Mouse (Mus musculus) stomach, postnatal 0 days (tissue): ENCODE results near the gene Zfhx3. TPM values are rescaled to one million over a fixed set of nuclear protein-coding genes. Genes with fewer than 3 reads are reported as not detected.

Experiments
- ATAC-seq: fragments of 200-750 bp; cut with Nextera tagmentation; 2 replicates; pipeline ENCODE4 v1.8.0; 2017; ENCODE audit not compliant: low FRiP score, low TSS enrichment
- DNase-seq: peaks from one replicate; pipeline ENCODE4 v3.0.0-alpha.2; 2016; ENCODE audit warnings: low spot score
- H3K27ac ChIP-seq: fragments of 300-500 bp; sonication (generic); replicated peaks from 2 replicates; pipeline ENCODE4 v1.5.1; 2014; ENCODE audit warnings: mild to moderate bottlenecking, control low read depth
- H3K27me3 ChIP-seq: fragments of 300-500 bp; sonication (generic); 2 replicates; pipeline ENCODE4 v1.6.1; 2014; ENCODE audit warnings: low read length; ENCODE audit not compliant: control insufficient read depth, insufficient read depth
- H3K36me3 ChIP-seq: fragments of 300-500 bp; sonication (generic); 2 replicates; pipeline ENCODE4 v1.6.1; 2014; ENCODE audit warnings: low read length, mixed read lengths; ENCODE audit not compliant: control insufficient read depth, insufficient read depth
- H3K4me1 ChIP-seq: fragments of 300-500 bp; sonication (generic); replicated peaks from 2 replicates; pipeline ENCODE4 v1.6.1; 2014; ENCODE audit warnings: antibody characterized with exemption; ENCODE audit not compliant: control insufficient read depth, insufficient read depth
- H3K4me2 ChIP-seq: fragments of 300-500 bp; sonication (generic); replicated peaks from 2 replicates; pipeline ENCODE4 v1.6.1; 2014; ENCODE audit warnings: low read depth, mild to moderate bottlenecking, control low read depth, moderate library complexity
- H3K4me3 ChIP-seq: fragments of 300-500 bp; sonication (generic); 2 replicates; pipeline ENCODE4 v1.5.1; 2014; ENCODE audit warnings: low read depth, low read length, control low read depth
- H3K9ac ChIP-seq: fragments of 300-500 bp; sonication (generic); 2 replicates; pipeline ENCODE4 v1.6.1; 2014; ENCODE audit warnings: mild to moderate bottlenecking, low read length, control low read depth, mixed read lengths
- H3K9me3 ChIP-seq: fragments of 300-500 bp; sonication (generic); 2 replicates; pipeline ENCODE4 v1.6.1; 2016; ENCODE audit warnings: low read length; ENCODE audit not compliant: control insufficient read depth
- CTCF ChIP-seq: IDR thresholded peaks from 2 replicates; pipeline ENCODE4 v1.5.1; 2016; ENCODE audit warnings: antibody characterized with exemption, low read depth, mild to moderate bottlenecking, moderate library complexity
- EP300 ChIP-seq: optimal IDR thresholded peaks from 2 replicates; pipeline ENCODE3; 2016; ENCODE audit warnings: antibody characterized with exemption
- WGBS: fragments of 180-500 bp; shearing (Covaris S2); extraction: QIAGEN DNeasy Blood & Tissue Kit; methylation state at CpG from one replicate; pipeline ENCODE4 v1.1.7; 2014; 5-methylcytosine and 5-hydroxymethylcytosine counted together
- polyA plus RNA-seq: library from polyadenylated mRNA; unstranded; fragments of >200 nt; fragmentation: Nextera tagmentation; extraction: Ambion mirVana; gene quantifications from 2 replicates; pipeline ENCODE4 v1.2.1, GENCODE M21; 2015

Zfhx3 gene
- polyA plus RNA-seq, 1 experiment from 2014 or later: 4.6 TPM

DNA sequence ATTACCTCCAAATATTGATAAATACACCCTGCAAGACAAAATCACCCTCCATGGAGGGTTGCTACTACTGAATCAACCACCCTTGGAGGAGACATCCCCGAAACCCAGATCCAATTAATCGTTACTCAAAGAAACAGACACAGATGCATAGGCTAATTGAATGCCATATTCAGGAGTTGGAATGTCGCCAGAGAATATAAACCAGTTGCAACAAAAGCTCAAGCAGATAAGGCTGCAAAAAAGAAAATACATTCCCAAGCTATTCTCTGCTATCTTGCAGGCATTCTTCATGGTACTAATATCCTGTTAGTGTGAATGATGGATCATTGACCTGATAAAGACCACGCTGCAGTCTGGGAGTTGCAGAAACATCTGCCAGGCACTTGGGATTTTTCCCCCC lies 440.7 kb downstream of the Zfhx3 start:
- no peaks in the 10 kb centered on the region for H3K27me3 ChIP-seq
- no peak overlapping the region for H3K27ac ChIP-seq
- 41% methylated on average over 4 of the region's 4 CpGs for WGBS
- ATAC-seq: no peak
- TF ChIP-seq CTCF: no peak
- no peak for TF ChIP-seq EP300
- H3K36me3 ChIP-seq: no peaks in the 10 kb centered on the region
- H3K4me3 ChIP-seq: no peak overlapping the region
- no peak for DNase-seq
- H3K4me1 ChIP-seq: no peaks in the 10 kb centered on the region
- H3K9me3 ChIP-seq: no peaks in the 10 kb centered on the region
- H3K4me2 ChIP-seq: no peak overlapping the region
- no peak overlapping the region for H3K9ac ChIP-seq

DNA sequence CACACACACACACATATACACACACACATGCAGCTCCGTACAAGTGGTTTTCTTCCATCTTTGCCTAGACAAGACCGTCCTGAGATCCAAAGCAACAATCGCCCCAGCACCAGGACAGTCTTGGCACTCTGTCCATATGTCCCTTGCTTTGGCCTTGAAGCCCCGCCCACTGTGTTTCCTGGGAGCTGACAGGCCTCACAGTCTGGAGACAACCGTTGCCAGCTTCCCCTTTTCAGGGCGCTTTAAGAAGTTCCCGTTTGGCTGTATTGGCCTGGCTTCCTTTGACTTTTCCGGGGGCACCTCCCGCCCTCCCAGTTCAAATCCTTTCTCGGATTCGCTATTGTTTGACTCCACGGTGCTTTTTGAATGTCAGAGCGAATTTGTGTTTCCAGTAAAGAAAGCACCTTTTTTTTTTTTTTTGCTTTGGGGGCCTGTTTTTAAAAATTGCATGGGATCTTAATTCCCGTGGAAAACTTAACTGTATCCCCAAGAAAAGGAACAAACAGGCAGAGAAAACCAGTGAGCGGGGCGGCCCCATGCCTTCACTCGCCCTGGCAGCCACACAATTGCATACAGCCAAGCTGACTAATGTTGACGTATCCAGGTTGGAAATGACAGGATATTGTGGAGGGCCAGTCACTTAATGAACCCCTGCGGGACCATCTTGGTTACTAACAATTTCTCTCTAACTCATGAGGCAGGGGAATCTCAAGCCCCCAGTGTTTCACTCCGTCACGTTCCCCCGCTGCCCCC lies 444.9 kb downstream of the Zfhx3 start:
- ATAC-seq (no peak), DNase-seq (peak; percentile 55)
- no peaks in the 10 kb centered on the region for H3K9me3 ChIP-seq
- peak overlapping the region; percentile 12; the same call in 1 of the 2 replicates for H3K4me3 ChIP-seq
- TF ChIP-seq CTCF (no peak), EP300 (no peak)
- no peak overlapping the region for H3K9ac ChIP-seq
- 33% methylated on average over 22 of the region's 22 CpGs for WGBS
- no peak overlapping the region for H3K27ac ChIP-seq
- peak overlapping the region; percentile 42; the same call in 1 of the 2 replicates for H3K4me2 ChIP-seq
- H3K36me3 ChIP-seq: no peaks in the 10 kb centered on the region
- H3K4me1 ChIP-seq: no peaks in the 10 kb centered on the region
- H3K27me3 ChIP-seq: no peaks in the 10 kb centered on the region

DNA sequence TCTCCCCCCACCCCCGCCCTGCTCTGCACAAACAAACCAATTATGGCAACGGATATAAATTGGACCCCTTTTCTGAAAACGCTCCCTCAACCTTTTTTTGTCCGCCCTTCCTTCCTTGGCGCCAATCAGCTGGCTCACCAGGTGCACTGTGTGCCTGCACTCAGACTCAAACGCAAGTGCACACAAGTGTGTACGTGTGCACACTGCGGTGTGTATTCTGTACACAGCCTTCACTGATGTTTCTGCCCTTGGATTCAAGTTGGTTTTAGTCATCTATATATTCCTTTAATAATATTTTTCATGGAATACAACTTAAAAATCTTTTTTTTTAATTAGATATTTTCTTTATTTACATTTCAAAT lies 445.4 kb downstream of the Zfhx3 start:
- WGBS: 75% methylated on average over 8 of the region's 8 CpGs
- no peak for TF ChIP-seq CTCF
- TF ChIP-seq EP300: no peak
- ATAC-seq (no peak), DNase-seq (no peak)
- H3K27ac ChIP-seq: no peak overlapping the region
- H3K27me3 ChIP-seq: no peaks in the 10 kb centered on the region
- H3K9ac ChIP-seq: no peak overlapping the region
- H3K36me3 ChIP-seq: no peaks in the 10 kb centered on the region
- no peaks in the 10 kb centered on the region for H3K9me3 ChIP-seq
- no peak overlapping the region for H3K4me3 ChIP-seq
- H3K4me1 ChIP-seq: no peaks in the 10 kb centered on the region
- H3K4me2 ChIP-seq: no peak overlapping the region

DNA sequence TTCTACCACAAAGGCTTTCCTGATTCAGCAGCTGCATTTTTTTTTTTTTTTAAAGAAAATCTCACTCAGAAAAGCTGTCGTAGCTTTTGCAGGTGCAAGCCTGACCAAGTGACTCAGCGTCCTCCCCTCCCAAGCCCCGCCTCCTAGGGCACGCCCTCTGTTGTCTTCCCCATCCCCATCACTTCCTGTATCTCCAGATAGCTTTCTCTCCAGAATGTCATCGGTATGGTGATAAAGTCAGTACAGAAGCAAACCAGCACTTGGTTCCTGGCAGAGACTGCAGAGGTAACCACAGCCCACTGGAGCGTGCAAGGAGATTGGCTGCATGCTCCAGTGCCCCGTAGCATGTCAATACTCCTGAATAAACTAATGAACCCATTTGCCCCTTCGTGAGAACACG lies 450.5 kb downstream of the Zfhx3 start:
- 50% methylated on average over 9 of the region's 9 CpGs for WGBS
- ATAC-seq: peak; percentile 78
- Histone ChIP-seq H3K9me3 (no peaks in the 10 kb centered on the region), H3K27ac (no peak overlapping the region), H3K4me2 (no peak overlapping the region), H3K36me3 (no peaks in the 10 kb centered on the region), H3K4me3 (no peak overlapping the region), H3K4me1 (no peaks in the 10 kb centered on the region), H3K9ac (no peak overlapping the region), H3K27me3 (no peaks in the 10 kb centered on the region)
- peak; percentile 57 for DNase-seq
- TF ChIP-seq CTCF (no peak), EP300 (no peak)

DNA sequence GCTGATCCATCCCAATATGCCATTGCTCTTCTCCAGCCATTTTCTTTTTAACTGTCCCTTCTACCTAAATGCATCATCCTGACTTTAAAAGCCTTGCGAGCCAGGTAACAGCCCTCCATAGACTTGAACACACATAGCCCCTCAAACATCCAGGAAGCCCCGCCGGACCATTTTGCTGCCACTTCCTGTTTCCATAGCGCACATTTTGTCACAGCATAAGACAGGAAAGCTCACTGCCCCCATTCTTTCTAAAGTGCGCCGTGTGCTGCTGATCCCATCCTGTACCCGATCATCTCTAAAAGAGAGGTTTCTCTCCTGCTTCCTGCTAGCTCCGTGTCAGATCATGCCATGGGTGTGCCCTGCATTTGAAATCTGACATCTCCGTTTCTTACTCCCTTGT lies 459.7 kb downstream of the Zfhx3 start:
- H3K27me3 ChIP-seq: no peaks in the 10 kb centered on the region
- ATAC-seq (no peak), DNase-seq (no peak)
- no peak for TF ChIP-seq EP300
- no peak for TF ChIP-seq CTCF
- H3K9ac ChIP-seq: no peak overlapping the region
- 83% methylated on average over 9 of the region's 9 CpGs for WGBS
- no peaks in the 10 kb centered on the region for H3K4me1 ChIP-seq
- no peak overlapping the region for H3K4me2 ChIP-seq
- no peak overlapping the region for H3K4me3 ChIP-seq
- H3K9me3 ChIP-seq: no peaks in the 10 kb centered on the region
- no peak overlapping the region for H3K27ac ChIP-seq
- H3K36me3 ChIP-seq: no peaks in the 10 kb centered on the region

DNA sequence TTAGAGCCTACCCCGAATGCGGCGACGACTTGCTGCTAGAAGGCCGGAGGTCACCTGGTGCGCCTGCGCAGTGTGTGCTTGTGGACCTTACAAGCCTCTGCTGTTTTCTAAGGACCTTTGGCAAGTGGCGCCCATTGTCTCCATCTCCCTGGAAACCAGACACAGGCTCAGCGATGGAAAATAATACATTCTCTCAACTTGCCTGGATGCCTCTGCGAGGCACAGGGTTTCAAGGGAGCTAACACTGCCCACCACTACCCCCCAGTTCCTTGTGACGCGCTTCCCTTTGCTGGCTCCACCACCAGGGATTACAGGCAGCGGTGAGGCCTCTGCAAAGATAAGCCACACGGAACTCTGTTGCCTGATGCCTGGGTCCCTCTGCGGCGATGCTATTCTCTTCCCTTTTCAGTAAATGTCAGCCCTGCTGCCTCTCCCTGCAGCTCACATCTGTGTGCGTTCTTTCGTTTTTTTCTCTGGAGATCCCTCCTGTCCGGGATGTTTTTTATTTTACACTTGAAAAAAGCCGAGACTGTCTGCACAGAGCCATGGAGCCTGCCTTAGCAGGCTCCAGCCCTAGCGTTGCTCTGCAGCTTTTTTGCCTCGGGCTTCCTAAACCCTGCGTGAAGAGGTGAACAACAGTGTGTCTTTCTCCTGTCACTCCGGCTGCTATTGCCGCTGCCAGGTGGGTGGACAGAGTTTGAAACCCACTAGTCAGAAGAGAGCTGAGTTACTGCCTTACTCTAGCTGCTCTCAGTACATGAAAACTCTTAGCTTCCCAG lies 464.5 kb downstream of the Zfhx3 start:
- no peak for ATAC-seq
- no peak overlapping the region for H3K27ac ChIP-seq
- H3K9ac ChIP-seq: 0 out of 2 replicates have a peak overlapping the region, but pooled peaks have one; percentile 3
- no peak for TF ChIP-seq CTCF
- TF ChIP-seq EP300: no peak
- WGBS: 38% methylated on average over 25 of the region's 25 CpGs
- no peak for DNase-seq
- no peak overlapping the region for H3K4me3 ChIP-seq
- H3K9me3 ChIP-seq: no peaks in the 10 kb centered on the region
- H3K36me3 ChIP-seq: no peaks in the 10 kb centered on the region
- H3K4me1 ChIP-seq: no peaks in the 10 kb centered on the region
- peak overlapping the region; percentile 1; the same call in 1 of the 2 replicates for H3K4me2 ChIP-seq
- H3K27me3 ChIP-seq: no peaks in the 10 kb centered on the region
